Mouse (Mus musculus): ENCODE results near the gene Arhgap11a. TPM values are rescaled to one million over a fixed set of nuclear protein-coding genes. Genes with fewer than 3 reads are reported as not detected.

The Arhgap11a gene
- polyA plus RNA-seq, 1 experiment from 2014 or later, result 44.5 TPM

DNA sequence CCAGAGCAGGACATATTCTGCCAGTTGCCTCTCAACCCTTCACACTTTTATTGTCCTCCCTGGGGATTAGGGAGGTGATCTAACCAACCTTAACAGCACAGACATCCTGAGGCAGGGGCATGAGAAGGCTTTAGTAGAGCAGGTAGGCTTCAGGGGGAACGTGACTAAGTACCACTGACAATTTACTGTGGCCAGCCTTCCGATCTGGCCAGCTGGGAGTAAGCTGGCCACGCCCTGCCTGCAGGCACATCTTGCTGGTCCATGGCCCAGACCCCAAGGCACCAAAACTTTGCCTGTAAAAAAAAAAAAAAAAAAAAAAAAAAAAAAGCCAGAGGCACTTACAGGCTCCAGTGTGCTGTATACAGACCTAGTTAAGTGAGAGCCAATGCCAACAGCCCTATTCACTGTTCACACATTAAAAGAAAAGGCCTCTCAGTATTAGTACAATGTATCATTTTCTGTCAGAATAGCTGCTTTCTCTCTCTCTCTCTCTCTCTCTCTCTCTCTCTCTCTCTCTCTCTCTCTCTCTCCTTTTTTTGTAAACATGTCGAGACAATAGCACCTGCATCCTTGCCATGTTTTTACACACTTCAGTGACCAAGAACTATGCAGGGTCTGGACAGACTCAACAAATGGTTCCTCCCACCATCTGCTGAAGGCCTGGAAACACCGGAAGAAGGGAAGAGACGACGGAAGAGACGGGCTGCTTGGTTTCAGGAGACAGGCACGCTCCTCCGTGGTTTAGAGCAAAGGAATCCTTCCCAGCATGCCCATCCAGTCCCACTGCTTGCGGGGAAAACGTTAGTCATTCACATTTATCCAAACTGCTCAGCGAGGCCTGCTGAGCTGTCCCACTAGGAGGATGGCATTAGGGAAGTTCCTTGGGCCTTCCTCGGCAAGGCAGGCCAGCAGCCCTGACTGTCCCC, 30.5 kb downstream of the Arhgap11a start:
- WGBS, result 81% methylated on average over 14 of the region's 14 CpGs
- Histone ChIP-seq H3K27ac (no peak overlapping the region), H3K36me3 (no peaks in the 10 kb centered on the region), H3K9me3 (no peaks in the 10 kb centered on the region), H3K27me3 (no peaks in the 10 kb centered on the region), H3K4me2 (no peak overlapping the region), H3K4me1 (replicated peaks) (0 out of 2 replicates have a peak, but pooled peaks cover 3% of the 10 kb centered on the region), H3K4me3 (replicated peaks) (no peak overlapping the region), H3K9ac (replicated peaks) (no peak overlapping the region)
- no peak for ATAC-seq (ENCODE audit: insufficient number of reproducible peaks, insufficient read depth, low FRiP score, low TSS enrichment, low read depth)

DNA sequence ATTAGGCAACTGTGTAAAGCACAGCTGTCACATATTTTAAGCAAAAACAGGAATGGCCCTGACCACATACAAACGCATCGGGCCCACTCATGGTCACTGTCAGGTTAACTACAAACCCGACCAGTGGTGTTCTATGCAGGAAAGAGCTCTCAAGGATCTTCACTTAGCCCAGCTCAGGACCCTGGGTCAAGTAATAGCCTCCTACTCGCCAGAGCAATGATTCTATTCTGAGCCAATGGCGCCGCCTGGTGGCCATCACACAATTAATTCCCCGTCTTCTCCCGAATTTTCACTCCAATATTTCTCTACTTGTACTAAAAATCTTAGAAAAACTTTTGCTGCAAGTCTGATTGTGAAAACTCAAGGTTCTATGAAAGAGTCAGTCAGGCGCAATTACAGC, 40.8 kb downstream of the Arhgap11a start:
- Histone ChIP-seq H3K9me3 (no peaks in the 10 kb centered on the region), H3K4me2 (no peak overlapping the region), H3K27me3 (peaks cover 6% of the 10 kb centered on the region; the same call in 1 of the 2 replicates), H3K4me3 (replicated peaks) (no peak overlapping the region), H3K36me3 (no peaks in the 10 kb centered on the region), H3K4me1 (replicated peaks) (no peaks in the 10 kb centered on the region), H3K27ac (no peak overlapping the region), H3K9ac (replicated peaks) (no peak overlapping the region)
- WGBS, result 20% methylated on average over 9 of the region's 9 CpGs
- no peak; the same call in 1 of the 2 replicates for ATAC-seq (ENCODE audit: insufficient number of reproducible peaks, insufficient read depth, low FRiP score, low TSS enrichment, low read depth)

DNA sequence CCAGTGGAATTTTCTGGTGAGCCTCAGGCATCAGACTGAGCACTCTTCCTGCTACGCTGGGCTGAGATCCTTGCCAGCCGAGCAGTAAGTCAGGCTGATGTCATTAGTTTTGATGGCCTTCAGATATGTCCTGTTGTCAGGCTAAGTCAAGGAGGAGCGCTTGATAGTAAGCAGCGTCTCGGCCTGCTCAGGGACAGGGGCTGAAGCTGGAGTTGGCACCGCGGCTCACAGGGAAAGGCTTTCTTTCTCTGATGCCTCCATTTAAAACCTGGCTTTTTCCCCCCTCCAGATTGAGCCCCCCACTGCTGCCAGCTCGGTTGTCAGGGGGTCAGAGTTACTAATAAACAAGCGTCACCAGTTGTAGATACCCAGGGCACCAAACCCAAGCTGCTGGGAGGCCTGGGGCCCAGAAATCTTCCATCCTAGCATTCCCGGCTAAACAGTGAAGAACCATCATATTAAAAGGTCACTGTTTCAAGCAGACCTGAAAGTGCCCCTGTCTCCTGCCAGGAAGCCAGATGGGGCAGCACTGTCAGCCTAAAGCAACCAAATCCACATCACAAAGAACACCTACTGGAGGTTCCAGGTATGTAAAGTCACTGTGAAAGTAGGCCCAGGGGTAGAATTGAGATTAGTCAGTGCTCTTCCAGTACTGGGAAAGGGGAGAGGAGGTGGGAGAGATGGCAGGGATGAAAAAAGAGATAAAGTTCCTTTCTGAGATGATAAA, 41.4 kb downstream of the Arhgap11a start:
- H3K36me3 ChIP-seq, result no peaks in the 10 kb centered on the region
- H3K4me1 ChIP-seq (replicated peaks), result no peaks in the 10 kb centered on the region
- ATAC-seq (ENCODE audit: insufficient number of reproducible peaks, insufficient read depth, low FRiP score, low TSS enrichment, low read depth), result no peak
- no peak overlapping the region for H3K4me2 ChIP-seq
- no peaks in the 10 kb centered on the region for H3K9me3 ChIP-seq
- H3K9ac ChIP-seq (replicated peaks), result no peak overlapping the region
- H3K4me3 ChIP-seq (replicated peaks), result no peak overlapping the region
- no peak overlapping the region for H3K27ac ChIP-seq
- WGBS, result 60% methylated on average over 10 of the region's 10 CpGs
- H3K27me3 ChIP-seq, result peaks cover 6% of the 10 kb centered on the region; the same call in 1 of the 2 replicates

DNA sequence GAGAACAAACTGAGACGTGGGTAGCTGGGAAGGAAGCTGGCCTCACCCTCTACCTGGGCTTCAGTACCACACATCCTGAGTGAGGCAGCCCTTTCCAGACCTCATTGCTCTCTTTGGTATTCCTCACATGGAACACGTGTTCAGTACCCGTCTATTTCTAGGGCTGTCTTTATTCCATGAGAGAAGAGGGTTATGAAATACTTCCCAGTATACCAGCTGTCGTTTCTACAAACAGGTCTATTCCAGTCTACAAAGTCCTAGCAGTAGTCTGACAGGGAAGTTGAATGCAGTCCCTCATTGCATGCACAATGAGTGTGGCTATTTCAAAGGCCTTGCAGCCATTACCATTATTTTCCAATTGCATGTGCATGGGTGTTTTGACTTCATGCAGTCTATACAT, 42.7 kb downstream of the Arhgap11a start:
- peaks cover 6% of the 10 kb centered on the region; the same call in 1 of the 2 replicates for H3K27me3 ChIP-seq
- H3K9me3 ChIP-seq, result no peaks in the 10 kb centered on the region
- H3K4me2 ChIP-seq, result no peak overlapping the region
- H3K9ac ChIP-seq (replicated peaks), result no peak overlapping the region
- 93% methylated on average over 4 of the region's 4 CpGs for WGBS
- H3K4me3 ChIP-seq (replicated peaks), result no peak overlapping the region
- H3K27ac ChIP-seq, result no peak overlapping the region
- no peak for ATAC-seq (ENCODE audit: insufficient number of reproducible peaks, insufficient read depth, low FRiP score, low TSS enrichment, low read depth)
- H3K4me1 ChIP-seq (replicated peaks), result peaks cover 1% of the 10 kb centered on the region; the same call in 1 of the 2 replicates
- no peaks in the 10 kb centered on the region for H3K36me3 ChIP-seq

DNA sequence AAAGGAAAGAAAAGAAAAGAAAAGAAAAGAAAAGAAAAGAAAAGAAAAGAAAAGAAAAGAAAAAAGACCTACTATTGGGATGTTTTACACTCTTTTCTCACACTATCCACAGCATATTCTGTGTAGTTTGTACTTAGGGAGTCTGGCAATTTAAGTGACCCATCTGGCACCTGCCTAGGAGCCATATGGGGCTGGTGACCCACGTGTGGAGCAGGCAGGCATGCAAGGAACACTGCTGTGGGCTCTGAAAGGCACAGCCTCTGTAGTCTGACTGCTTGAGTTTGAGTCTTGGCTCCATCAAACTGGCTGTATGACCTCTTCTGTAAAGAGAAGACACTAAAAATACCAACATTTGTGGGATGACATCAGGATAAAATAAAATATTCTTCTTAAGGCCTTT, 44.7 kb downstream of the Arhgap11a start:
- no peak overlapping the region for H3K4me2 ChIP-seq
- H3K9me3 ChIP-seq, result no peaks in the 10 kb centered on the region
- H3K4me1 ChIP-seq (replicated peaks), result peaks cover 4% of the 10 kb centered on the region; the same call in 1 of the 2 replicates
- H3K9ac ChIP-seq (replicated peaks), result no peak overlapping the region
- no peak for ATAC-seq (ENCODE audit: insufficient number of reproducible peaks, insufficient read depth, low FRiP score, low TSS enrichment, low read depth)
- 16% methylated on average over 1 of the region's 1 CpGs for WGBS
- H3K36me3 ChIP-seq, result no peaks in the 10 kb centered on the region
- H3K27me3 ChIP-seq, result peaks cover 6% of the 10 kb centered on the region; the same call in 1 of the 2 replicates
- H3K27ac ChIP-seq, result no peak overlapping the region
- no peak overlapping the region for H3K4me3 ChIP-seq (replicated peaks)

DNA sequence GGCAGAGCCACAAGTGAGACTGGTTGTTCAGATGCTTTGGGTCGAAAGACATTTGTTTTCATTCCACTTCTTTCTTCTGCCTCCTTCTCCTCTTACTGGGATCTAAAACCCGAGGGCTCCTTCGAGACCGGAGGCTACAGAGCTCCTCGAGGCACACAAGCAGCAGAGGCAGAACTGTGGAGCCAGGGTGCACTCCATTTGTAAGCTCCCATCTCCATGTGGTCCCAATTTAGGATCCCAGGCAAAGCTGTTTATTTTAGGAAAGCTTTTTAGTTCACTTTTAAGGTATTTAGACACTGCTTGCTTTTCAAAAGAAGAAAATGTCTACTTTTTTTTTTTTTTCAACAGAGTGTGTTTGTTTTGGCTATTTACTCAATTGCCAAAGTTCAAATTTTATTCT, 47.6 kb downstream of the Arhgap11a start:
- no peaks in the 10 kb centered on the region for H3K36me3 ChIP-seq
- peaks cover 4% of the 10 kb centered on the region; the same call in 1 of the 2 replicates for H3K4me1 ChIP-seq (replicated peaks)
- no peak for ATAC-seq (ENCODE audit: insufficient number of reproducible peaks, insufficient read depth, low FRiP score, low TSS enrichment, low read depth)
- WGBS, result 36% methylated on average over 5 of the region's 5 CpGs
- peaks cover 3% of the 10 kb centered on the region; the same call in 1 of the 2 replicates for H3K27me3 ChIP-seq
- H3K4me3 ChIP-seq (replicated peaks), result no peak overlapping the region
- no peaks in the 10 kb centered on the region for H3K9me3 ChIP-seq
- no peak overlapping the region for H3K4me2 ChIP-seq
- no peak overlapping the region for H3K9ac ChIP-seq (replicated peaks)
- H3K27ac ChIP-seq, result no peak overlapping the region

DNA sequence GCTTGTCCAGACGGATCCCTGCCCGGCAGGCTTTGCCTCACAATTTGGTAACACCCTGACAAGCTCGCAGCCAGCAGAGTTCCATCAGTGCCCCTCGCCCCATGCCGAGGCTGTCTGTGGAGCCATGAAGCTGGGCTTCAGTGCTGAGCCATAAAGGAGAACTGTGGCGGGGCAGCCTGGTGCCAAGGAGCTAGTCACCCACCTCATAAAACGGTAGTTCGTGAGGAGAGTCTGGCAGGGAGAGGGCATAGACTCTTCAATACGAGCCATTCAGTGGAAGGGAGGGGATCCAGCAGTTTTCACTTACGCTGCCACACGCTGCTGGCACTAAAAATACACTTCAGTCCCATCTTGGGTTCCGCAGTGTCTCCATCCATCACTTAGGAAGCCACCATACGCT, 49.9 kb downstream of the Arhgap11a start:
- H3K4me1 ChIP-seq (replicated peaks), result peaks cover 4% of the 10 kb centered on the region; the same call in 1 of the 2 replicates
- no peaks in the 10 kb centered on the region for H3K27me3 ChIP-seq
- H3K9ac ChIP-seq (replicated peaks), result no peak overlapping the region
- no peaks in the 10 kb centered on the region for H3K9me3 ChIP-seq
- H3K36me3 ChIP-seq, result no peaks in the 10 kb centered on the region
- WGBS, result 59% methylated on average over 13 of the region's 13 CpGs
- H3K4me3 ChIP-seq (replicated peaks), result no peak overlapping the region
- ATAC-seq (ENCODE audit: insufficient number of reproducible peaks, insufficient read depth, low FRiP score, low TSS enrichment, low read depth), result no peak
- H3K4me2 ChIP-seq, result no peak overlapping the region
- no peak overlapping the region for H3K27ac ChIP-seq

DNA sequence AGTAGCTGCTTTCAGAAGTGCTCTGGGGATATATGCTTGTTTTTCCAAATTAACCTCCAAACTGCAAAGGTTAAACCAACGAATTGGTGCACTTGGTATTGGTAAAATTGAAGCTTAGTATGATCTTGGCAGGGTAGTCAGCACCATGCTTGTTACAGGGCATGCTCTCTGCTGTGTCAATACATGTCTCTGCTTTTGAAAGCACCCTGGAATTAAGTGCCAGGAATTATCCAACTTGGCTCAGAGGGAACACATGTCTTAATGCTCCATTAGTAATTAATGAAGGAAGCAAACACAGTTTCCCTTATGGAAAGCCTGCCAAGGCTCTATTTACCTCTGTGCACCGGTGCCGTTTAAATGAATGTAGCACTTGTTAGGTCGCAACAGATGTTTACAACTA, 53.3 kb downstream of the Arhgap11a start:
- H3K9ac ChIP-seq (replicated peaks), result no peak overlapping the region
- H3K9me3 ChIP-seq, result no peaks in the 10 kb centered on the region
- no peaks in the 10 kb centered on the region for H3K36me3 ChIP-seq
- H3K27ac ChIP-seq, result no peak overlapping the region
- H3K4me3 ChIP-seq (replicated peaks), result no peak overlapping the region
- no peaks in the 10 kb centered on the region for H3K27me3 ChIP-seq
- H3K4me1 ChIP-seq (replicated peaks), result no peaks in the 10 kb centered on the region
- H3K4me2 ChIP-seq, result no peak overlapping the region
- 37% methylated on average over 4 of the region's 4 CpGs for WGBS
- no peak for ATAC-seq (ENCODE audit: insufficient number of reproducible peaks, insufficient read depth, low FRiP score, low TSS enrichment, low read depth)

DNA sequence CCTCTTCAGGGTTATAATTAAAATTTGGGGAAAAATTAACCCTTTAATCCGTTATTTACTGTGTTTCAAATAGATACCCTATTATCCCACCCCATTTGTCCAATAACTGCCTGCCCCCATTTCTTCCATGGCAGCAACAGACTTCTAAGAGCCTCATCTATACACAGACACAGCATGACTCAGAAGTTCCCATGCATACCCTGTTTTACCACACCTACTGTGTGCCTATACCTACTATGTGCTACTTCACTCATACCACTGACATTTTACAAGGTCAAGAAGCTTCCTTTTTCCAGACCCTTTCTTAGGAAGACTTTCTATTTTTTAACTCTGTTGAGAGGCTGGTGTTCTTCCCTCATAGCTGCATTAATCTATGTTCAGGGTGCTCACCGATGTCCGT, 54.9 kb downstream of the Arhgap11a start:
- no peaks in the 10 kb centered on the region for H3K36me3 ChIP-seq
- no peaks in the 10 kb centered on the region for H3K4me1 ChIP-seq (replicated peaks)
- H3K4me2 ChIP-seq, result no peak overlapping the region
- no peak for ATAC-seq (ENCODE audit: insufficient number of reproducible peaks, insufficient read depth, low FRiP score, low TSS enrichment, low read depth)
- H3K27ac ChIP-seq, result no peak overlapping the region
- H3K4me3 ChIP-seq (replicated peaks), result no peak overlapping the region
- H3K9ac ChIP-seq (replicated peaks), result no peak overlapping the region
- WGBS, result 85% methylated on average over 3 of the region's 3 CpGs
- H3K9me3 ChIP-seq, result no peaks in the 10 kb centered on the region
- H3K27me3 ChIP-seq, result no peaks in the 10 kb centered on the region

DNA sequence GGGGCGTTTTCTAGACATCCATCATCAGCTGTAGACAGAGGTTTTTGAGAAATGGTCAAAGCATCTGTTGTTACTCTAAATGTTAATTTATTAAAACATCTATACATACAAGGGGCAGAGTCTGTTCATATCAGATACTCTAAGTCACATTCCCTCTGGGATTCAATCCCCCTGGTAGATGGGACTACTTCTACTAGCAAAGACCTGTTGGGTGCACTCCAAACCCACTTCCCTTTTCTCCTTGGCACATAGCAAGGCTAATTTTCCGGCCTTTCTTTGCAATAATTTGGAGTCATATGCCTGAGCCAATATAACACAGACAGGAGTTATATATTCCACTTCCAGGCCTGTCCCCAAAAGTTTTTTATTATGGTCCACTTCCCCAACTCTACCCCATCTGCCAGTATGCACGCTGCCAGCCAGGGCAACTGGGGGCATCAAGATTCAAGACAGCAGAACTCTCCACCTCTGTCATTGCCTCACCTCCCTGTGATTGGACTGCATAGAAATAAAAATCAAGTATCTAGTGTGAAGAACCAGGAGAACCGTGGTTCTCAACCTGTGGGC, 59.6 kb downstream of the Arhgap11a start:
- no peak overlapping the region for H3K4me2 ChIP-seq
- no peaks in the 10 kb centered on the region for H3K9me3 ChIP-seq
- ATAC-seq (ENCODE audit: insufficient number of reproducible peaks, insufficient read depth, low FRiP score, low TSS enrichment, low read depth), result no peak
- no peak overlapping the region for H3K4me3 ChIP-seq (replicated peaks)
- no peaks in the 10 kb centered on the region for H3K36me3 ChIP-seq
- H3K27me3 ChIP-seq, result no peaks in the 10 kb centered on the region
- H3K27ac ChIP-seq, result no peak overlapping the region
- H3K4me1 ChIP-seq (replicated peaks), result no peaks in the 10 kb centered on the region
- H3K9ac ChIP-seq (replicated peaks), result no peak overlapping the region
- 85% methylated on average over 4 of the region's 4 CpGs for WGBS

DNA sequence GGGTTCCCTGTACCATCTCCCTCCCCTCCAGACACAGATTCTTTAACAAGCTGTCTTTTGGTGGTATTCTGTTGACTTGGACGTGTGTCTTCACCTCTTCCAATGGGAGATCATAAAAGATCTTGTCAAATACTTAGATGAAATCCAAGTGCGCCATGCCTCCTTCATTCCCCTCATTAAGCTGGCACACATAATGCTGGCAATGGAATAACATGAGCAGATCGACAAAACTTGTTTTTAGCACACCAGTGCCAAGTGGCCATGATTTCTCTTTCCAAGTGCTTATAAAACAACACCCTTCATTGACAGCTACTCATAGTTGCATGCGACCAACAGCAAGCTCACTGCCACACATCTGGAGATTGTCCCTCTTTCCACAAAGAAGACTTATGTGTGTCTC, 60.6 kb downstream of the Arhgap11a start:
- Histone ChIP-seq H3K4me2 (no peak overlapping the region), H3K9ac (replicated peaks) (no peak overlapping the region), H3K9me3 (no peaks in the 10 kb centered on the region), H3K4me3 (replicated peaks) (no peak overlapping the region), H3K36me3 (no peaks in the 10 kb centered on the region), H3K27me3 (no peaks in the 10 kb centered on the region), H3K4me1 (replicated peaks) (no peaks in the 10 kb centered on the region), H3K27ac (no peak overlapping the region)
- no peak for ATAC-seq (ENCODE audit: insufficient number of reproducible peaks, insufficient read depth, low FRiP score, low TSS enrichment, low read depth)
- 91% methylated on average over 4 of the region's 4 CpGs for WGBS
